Mouse (Mus musculus) Muller cell, postnatal 12 days (primary cell): ENCODE measurements at regions not wholly inside any gene's neighbourhood (a gene's known extent, or its start where the extent isn't known, plus 50 kb on each side); places are given as distances from the start of the nearest gene placed in this dataset.

Experiments
- DNase-seq: peaks from one replicate; pipeline ENCODE4 v3.0.0-alpha.2; 2015; ENCODE audit errors: inconsistent ontology term

GRCm38 (mm10) chrX:96876239-96876638, 163.0 kb downstream of the Gpr165 start:
- DNase-seq = no peak

- no peak for DNase-seq
These were observed 165.5 kb downstream of the Gpr165 start for GRCm38 (mm10) chrX:96878721-96879120.

- no peak for DNase-seq
These were observed 165.9 kb downstream of the Gpr165 start for GRCm38 (mm10) chrX:96879154-96879553.

- peak; percentile 14 for DNase-seq
These were observed 171.8 kb upstream of the Pgr15l start for GRCm38 (mm10) chrX:96900636-96901035.
